10 mouse cellular contexts compared by ENCODE assay signal in the genomic region with DNA sequence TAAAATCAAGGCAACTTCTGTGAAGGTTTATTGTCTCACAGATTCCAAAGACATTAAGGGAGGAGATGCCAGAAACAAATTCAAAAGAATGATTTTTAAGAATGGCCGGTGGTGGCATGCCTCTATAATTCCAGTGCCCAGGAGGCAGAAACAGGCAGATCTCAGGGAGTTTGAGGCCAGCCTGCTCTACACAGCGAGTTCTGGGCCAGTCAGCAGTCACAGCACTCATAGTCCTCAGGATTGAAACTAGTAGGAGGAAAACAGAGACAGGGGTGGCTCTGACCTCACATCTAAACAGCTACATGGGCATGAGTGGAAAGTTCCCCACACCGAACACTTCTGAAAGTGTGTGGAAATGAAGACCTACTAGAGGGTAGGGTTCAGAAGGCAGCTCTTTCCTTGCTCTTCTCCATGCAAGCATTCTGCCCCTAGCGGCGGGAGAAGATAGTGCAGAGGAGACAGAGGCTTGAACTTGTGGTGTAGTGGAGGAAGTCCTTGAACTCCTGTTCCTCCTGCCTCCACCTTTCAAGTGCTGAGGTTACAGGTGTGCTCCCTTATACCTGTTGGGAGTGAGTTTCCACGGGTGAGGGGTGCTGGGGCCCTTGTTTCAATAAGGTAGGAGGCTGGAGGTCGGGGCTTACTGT. TPM values are rescaled to one million over a fixed set of nuclear protein-coding genes. Genes with fewer than 3 reads are reported as not detected.
DNase-seq lines count a peak whose midpoint lies in the region; ATAC-seq lines count a peak whose summit lies in the region.
"Had no signal": no experiment of that assay in that cellular context is flagged by ENCODE, and none has a peak within 500 bp of the region (broad histone marks: within the 10 kb centered on the region; RNA-seq: fewer than 3 reads in every experiment).

No protein-coding gene starts in this region.

- no peaks in the 10 kb centered on the region for H3K27me3 ChIP-seq in heart, embryonic 10.5 days (ENCODE audit: insufficient read depth, poor library complexity, severe bottlenecking)
- no peaks in the 10 kb centered on the region for H3K27me3 ChIP-seq in heart, embryonic 12.5 days (replicated peaks)
- H3K27me3 ChIP-seq: embryonic facial prominence, embryonic 12.5 days had no signal

- 45% methylated on average over 7 of the region's 7 CpGs for WGBS in heart, embryonic 10.5 days
- 48% methylated on average over 7 of the region's 7 CpGs for WGBS in heart, embryonic 12.5 days

- no peaks in the 10 kb centered on the region for H3K4me1 ChIP-seq in heart, embryonic 10.5 days
- H3K4me1 ChIP-seq in heart, embryonic 12.5 days (replicated peaks), result no peaks in the 10 kb centered on the region
- H3K4me1 ChIP-seq: embryonic facial prominence, embryonic 12.5 days had no signal

- no peak overlapping the region for H3K27ac ChIP-seq in heart, embryonic 10.5 days
- H3K27ac ChIP-seq in heart, embryonic 12.5 days (ENCODE audit: poor library complexity, severe bottlenecking), result no peak overlapping the region
- H3K27ac ChIP-seq: embryonic facial prominence, embryonic 12.5 days had no signal

- no peak for ATAC-seq in heart, embryonic 12.5 days (ENCODE audit: insufficient number of reproducible peaks, low FRiP score)
- ATAC-seq in hematopoietic stem cell, adult 5-6 weeks (replicated peaks in 1 of 2; ENCODE audit: insufficient read depth in 1 of 2, low FRiP score in 2 of 2, low TSS enrichment in 1 of 2, low read depth in 1 of 2, poor library complexity in 2 of 2, severe bottlenecking in 2 of 2), result peak; percentile 60 to 65; a peak in 1 of 4 replicates

- H3K36me3 ChIP-seq in heart, embryonic 10.5 days, result no peaks in the 10 kb centered on the region
- H3K36me3 ChIP-seq in heart, embryonic 12.5 days, result no peaks in the 10 kb centered on the region
- H3K36me3 ChIP-seq: embryonic facial prominence, embryonic 12.5 days had no signal

- H3K9ac ChIP-seq in heart, embryonic 12.5 days, result no peak overlapping the region
- H3K9ac ChIP-seq: embryonic facial prominence, embryonic 12.5 days had no signal

- DNase-seq in heart, embryonic 10.5 days (ENCODE audit: low spot score), result peak; percentile 74
- DNase-seq in B cell, adult 2 months, result peak; percentile 73 to 75
- DNase-seq in R1 (ENCODE audit: low read depth, low spot score), result peak; percentile 76
- peak; percentile 51 to 81 for DNase-seq in spleen, postnatal 4 days (ENCODE audit: low spot score in 2 of 2)
- DNase-seq in urinary bladder, postnatal 25 days (ENCODE audit: low spot score), result no peak
- DNase-seq in layer of hippocampus, postnatal 10 days (ENCODE audit: low spot score in 2 of 2), result no peak

- H3K4me3 ChIP-seq in heart, embryonic 10.5 days, result no peak overlapping the region
- no peak overlapping the region for H3K4me3 ChIP-seq in heart, embryonic 12.5 days
- H3K4me3 ChIP-seq: embryonic facial prominence, embryonic 12.5 days had no signal

- no peak overlapping the region for H3K4me2 ChIP-seq in heart, embryonic 12.5 days
- H3K4me2 ChIP-seq: embryonic facial prominence, embryonic 12.5 days had no signal

- H3K9me3 ChIP-seq in heart, embryonic 10.5 days, result no peaks in the 10 kb centered on the region
- no peaks in the 10 kb centered on the region for H3K9me3 ChIP-seq in heart, embryonic 12.5 days (replicated peaks)
- H3K9me3 ChIP-seq: embryonic facial prominence, embryonic 12.5 days had no signal

RNA-seq across cellular contexts. Expression of a gene that starts 14.2 kb away (rescaled TPM):
- polyA plus RNA-seq in heart, embryonic 10.5 days (2016; fragmentation: Nextera tagmentation; extraction: Ambion mirVana), result not detected in 2 replicates
- polyA plus RNA-seq in heart, embryonic 12.5 days (2016; fragmentation: Nextera tagmentation; extraction: Ambion mirVana), result 0.18 TPM in 1 of 2 replicates, not detected in the other
- total RNA-seq in hematopoietic stem cell, adult 5-6 weeks (2017), result not detected in 2 replicates
- under 1 TPM in 1 of 2 experiments, not detected in 1; 0.27 TPM for total RNA-seq in layer of hippocampus, postnatal 10 days (2021)

RNA-seq across cellular contexts. Expression of a gene that starts 27.0 kb away (rescaled TPM):
- 27.3 and 28.9 TPM in 2 replicates for polyA plus RNA-seq in heart, embryonic 10.5 days (2016; fragmentation: Nextera tagmentation; extraction: Ambion mirVana)
- polyA plus RNA-seq in heart, embryonic 12.5 days (2016; fragmentation: Nextera tagmentation; extraction: Ambion mirVana), result 36.1 and 38.4 TPM in 2 replicates
- total RNA-seq in hematopoietic stem cell, adult 5-6 weeks (2017), result 37.1 and 121 TPM in 2 replicates
- 10 to 100 TPM; 30.9 to 35.7 TPM for total RNA-seq in layer of hippocampus, postnatal 10 days (2021)

RNA-seq across cellular contexts. Expression of a gene that starts 29.1 kb away (rescaled TPM):
- polyA plus RNA-seq in heart, embryonic 10.5 days (2016; fragmentation: Nextera tagmentation; extraction: Ambion mirVana), result not detected in 2 replicates
- polyA plus RNA-seq in heart, embryonic 12.5 days (2016; fragmentation: Nextera tagmentation; extraction: Ambion mirVana), result 2.1 and 4.5 TPM in 2 replicates
- 2,013 and 6,407 TPM in 2 replicates for total RNA-seq in hematopoietic stem cell, adult 5-6 weeks (2017)
- total RNA-seq in layer of hippocampus, postnatal 10 days (2021), result 1 to 10 TPM in 1 of 2 experiments, not detected in 1; 10.0 TPM

RNA-seq across cellular contexts. Expression of a gene that starts 31.3 kb away (rescaled TPM):
- polyA plus RNA-seq in heart, embryonic 10.5 days (2016; fragmentation: Nextera tagmentation; extraction: Ambion mirVana), result not detected in 2 replicates
- not detected in 2 replicates for polyA plus RNA-seq in heart, embryonic 12.5 days (2016; fragmentation: Nextera tagmentation; extraction: Ambion mirVana)
- not detected in 2 replicates for total RNA-seq in hematopoietic stem cell, adult 5-6 weeks (2017)
- not detected for total RNA-seq in layer of hippocampus, postnatal 10 days (2021)
- polyA plus RNA-seq: liver, embryonic 16.5 days had no signal

RNA-seq across cellular contexts. Expression of a gene that starts 36.1 kb away (rescaled TPM):
- 0.30 and 0.43 TPM in 2 replicates for polyA plus RNA-seq in heart, embryonic 10.5 days (2016; fragmentation: Nextera tagmentation; extraction: Ambion mirVana)
- polyA plus RNA-seq in heart, embryonic 12.5 days (2016; fragmentation: Nextera tagmentation; extraction: Ambion mirVana), result 1.9 and 2.1 TPM in 2 replicates
- 29.5 and 78.7 TPM in 2 replicates for total RNA-seq in hematopoietic stem cell, adult 5-6 weeks (2017)
- 10 to 100 TPM; 12.7 to 14.4 TPM for total RNA-seq in layer of hippocampus, postnatal 10 days (2021)

Comparison
In these comparisons a context has a peak if more than half of its experiments do, and no peak if none do; other contexts are left out.
1. DNase-seq: peak in heart, embryonic 10.5 days (single experiment), B cell, adult 2 months (2 of 2), R1 (single experiment) and spleen, postnatal 4 days (2 of 2); none in urinary bladder, postnatal 25 days (single experiment) and layer of hippocampus, postnatal 10 days (0 of 2).
2. RNA of a gene that starts 29.1 kb away (total RNA-seq): 2,013 to 6,407 TPM in hematopoietic stem cell, adult 5-6 weeks; 10.0 TPM in layer of hippocampus, postnatal 10 days; every median in the first group is over 100 times any median in the second.